Mouse (Mus musculus): ENCODE results near the gene Hdac1.

DNA sequence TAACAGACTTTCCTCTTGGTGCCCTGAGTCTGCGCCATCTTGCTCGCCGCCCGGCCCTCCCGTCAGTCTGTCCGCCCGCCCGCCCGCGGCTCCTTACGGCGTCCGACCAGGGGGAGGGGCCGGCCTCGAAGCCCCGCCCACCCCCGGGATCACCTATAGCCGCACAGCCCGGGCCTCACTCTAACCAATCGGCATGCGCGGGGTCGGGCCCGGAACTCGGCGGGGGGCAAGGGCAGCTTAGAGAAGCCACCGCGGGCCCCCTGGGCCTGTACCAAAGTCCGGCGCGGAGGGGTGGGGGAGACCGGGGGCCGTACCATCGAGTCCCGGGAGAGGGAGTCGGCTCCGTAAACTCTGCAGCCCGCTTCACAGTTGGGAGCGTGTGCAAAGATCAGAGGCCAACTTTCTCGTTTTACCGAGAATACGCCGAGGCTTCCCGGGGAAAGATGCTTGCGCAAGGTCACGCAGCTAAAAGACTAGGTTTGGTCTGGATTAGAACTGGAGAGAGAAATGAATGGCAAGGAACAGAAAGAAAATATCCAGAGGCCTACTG, at the start of gene Hdac1:
- TF ChIP-seq CTCF (IDR thresholded peaks at IDR 0.05; ENCODE audit: low read depth) = no peak
- TF ChIP-seq EP300 (IDR thresholded peaks at IDR 0.05; ENCODE audit: low read depth) = peak; percentile 76
